Mouse (Mus musculus) heart, postnatal 0 days (tissue): ENCODE data around the gene Sbds. TPM values are rescaled to one million over a fixed set of nuclear protein-coding genes. Genes with fewer than 3 reads are reported as not detected.

Source experiments
- ATAC-seq: fragments of 200-750 bp; cut with Nextera tagmentation; 2 replicates; pipeline ENCODE4 v1.8.0; 2017; ENCODE audit warnings: low read depth, moderate number of reproducible peaks, moderate library complexity; ENCODE audit not compliant: insufficient read depth
- DNase-seq: peaks from one replicate; pipeline ENCODE4 v3.0.0-alpha.2; 2016; ENCODE audit warnings: low spot score
- H3K27ac ChIP-seq: fragments of 300-500 bp; sonication (generic); 2 replicates; pipeline ENCODE4 v1.5.1; 2014; ENCODE audit warnings: low read depth, mild to moderate bottlenecking
- H3K27me3 ChIP-seq: fragments of 300-500 bp; sonication (generic); 2 replicates; pipeline ENCODE4 v1.6.1; 2014; ENCODE audit warnings: low read length, mixed read lengths; ENCODE audit not compliant: control insufficient read depth, insufficient read depth
- H3K36me3 ChIP-seq: fragments of 300-500 bp; sonication (generic); replicated peaks from 2 replicates; pipeline ENCODE4 v1.6.1; 2014; ENCODE audit warnings: low read length, mixed read lengths; ENCODE audit not compliant: control insufficient read depth, insufficient read depth
- H3K4me1 ChIP-seq: fragments of 300-500 bp; sonication (generic); 2 replicates; pipeline ENCODE4 v1.6.1; 2014; ENCODE audit warnings: antibody characterized with exemption; ENCODE audit not compliant: control insufficient read depth, insufficient read depth
- H3K4me2 ChIP-seq: fragments of 300-500 bp; sonication (generic); 2 replicates; pipeline ENCODE4 v1.6.1; 2014; ENCODE audit warnings: low read depth, mild to moderate bottlenecking, low read length, moderate library complexity
- H3K4me3 ChIP-seq: fragments of 300-500 bp; sonication (generic); 2 replicates; pipeline ENCODE4 v1.5.1; 2014; ENCODE audit warnings: low read depth, low read length
- H3K9ac ChIP-seq: fragments of 300-500 bp; sonication (generic); replicated peaks from 2 replicates; pipeline ENCODE4 v1.6.1; 2014; ENCODE audit warnings: low read depth, low read length, mixed read lengths
- H3K9me3 ChIP-seq: fragments of 300-500 bp; sonication (generic); replicated peaks from 2 replicates; pipeline ENCODE4 v1.6.1; 2016; ENCODE audit warnings: low read length; ENCODE audit not compliant: control insufficient read depth
- CTCF ChIP-seq: IDR thresholded peaks from 2 replicates; pipeline ENCODE4 v1.5.1; 2016; ENCODE audit warnings: antibody characterized with exemption, control low read depth, low read depth
- EP300 ChIP-seq: IDR thresholded peaks from 2 replicates; pipeline ENCODE4 v1.6.1; 2016; ENCODE audit warnings: antibody characterized with exemption, low read depth
- WGBS: fragments of 180-500 bp; shearing (Covaris S2); extraction: QIAGEN DNeasy Blood & Tissue Kit; methylation state at CpG from one replicate; pipeline ENCODE4 v1.1.7; 2014; 5-methylcytosine and 5-hydroxymethylcytosine counted together
- polyA plus RNA-seq: library from polyadenylated mRNA; unstranded; fragments of >200 nt; fragmentation: Nextera tagmentation; extraction: Ambion mirVana; gene quantifications from 2 replicates; pipeline ENCODE4 v1.2.1, GENCODE M21; 2015
- total RNA-seq: library from RNA; depleted of rRNA; stranded (reverse); fragments of >200 nt; gene quantifications from 2 replicates; pipeline ENCODE4 v1.2.3, GENCODE M21; 2014; ENCODE audit warnings: low replicate concordance

Sbds gene
- total and polyA plus RNA-seq, 2 experiments from 2014 or later: 15.7 to 57.6 TPM

DNA sequence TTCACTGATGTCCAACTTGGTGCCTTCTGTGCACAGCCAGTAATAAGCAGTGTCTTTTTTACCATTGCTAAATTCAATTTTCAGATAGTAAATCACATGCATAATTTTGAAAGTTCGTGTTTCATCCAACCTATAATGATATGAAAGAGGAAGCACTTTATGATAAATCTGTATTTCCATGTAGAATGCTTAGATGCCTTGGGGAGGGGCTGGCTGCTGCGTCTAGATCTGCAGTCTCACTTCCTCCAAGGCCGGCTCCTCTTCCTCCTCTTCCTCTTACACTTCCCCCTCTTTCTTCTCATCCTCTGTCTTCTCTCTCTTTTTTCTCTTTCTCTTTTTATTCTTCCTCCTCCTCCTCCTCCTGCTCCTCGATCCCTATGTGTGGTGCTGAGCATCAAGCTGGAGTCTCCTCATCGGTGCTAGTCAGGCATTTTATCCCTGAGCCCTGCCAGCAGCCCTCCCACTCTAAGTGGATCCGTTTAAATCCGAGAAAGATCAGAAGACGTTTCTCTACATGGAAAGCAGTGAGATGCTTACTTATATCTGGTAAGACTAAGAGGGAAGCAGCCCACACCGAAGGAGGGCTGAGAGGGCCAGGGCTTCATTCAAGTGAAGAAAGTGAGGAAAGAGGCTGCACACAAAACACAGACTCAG is 27.9 kb upstream of the Sbds start:
- Histone ChIP-seq H3K4me2 (no peak overlapping the region), H3K36me3 (peaks cover 53% of the 10 kb centered on the region), H3K9me3 (no peaks in the 10 kb centered on the region), H3K27ac (no peak overlapping the region), H3K4me3 (no peak overlapping the region), H3K9ac (no peak overlapping the region), H3K27me3 (no peaks in the 10 kb centered on the region), H3K4me1 (no peaks in the 10 kb centered on the region)
- DNase-seq: no peak
- ATAC-seq: no peak
- 90% methylated on average over 9 of the region's 9 CpGs for WGBS
- TF ChIP-seq EP300: no peak
- no peak for TF ChIP-seq CTCF

DNA sequence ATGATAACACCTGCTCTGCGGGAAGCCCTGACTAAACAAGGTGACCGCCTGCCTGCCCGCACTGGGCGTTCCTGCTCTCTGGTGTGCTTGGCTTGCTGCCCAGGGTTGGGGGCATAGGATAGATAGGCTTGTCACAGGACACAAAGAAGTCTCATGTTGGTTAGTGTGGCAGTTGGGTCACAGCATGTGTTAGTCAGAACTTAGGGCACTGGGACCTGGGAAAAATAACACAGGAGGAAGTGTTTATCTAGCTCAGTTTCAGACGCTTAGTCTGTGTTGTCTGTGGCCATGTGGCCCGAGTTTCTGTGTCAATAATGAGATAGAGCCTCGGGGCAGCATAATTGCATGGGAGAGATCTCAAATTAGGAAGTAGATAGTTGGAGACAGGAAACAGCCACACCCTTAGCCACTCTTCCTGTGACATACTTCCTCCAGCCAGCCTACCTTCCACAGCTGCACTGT is 22.7 kb upstream of the Sbds start:
- 39% methylated on average over 7 of the region's 7 CpGs for WGBS
- no peak overlapping the region for H3K9ac ChIP-seq
- H3K4me3 ChIP-seq: no peak overlapping the region
- no peaks in the 10 kb centered on the region for H3K27me3 ChIP-seq
- ATAC-seq: peak; percentile 51; the same call in 1 of the 2 replicates
- no peak overlapping the region for H3K27ac ChIP-seq
- H3K4me2 ChIP-seq: no peak overlapping the region
- H3K36me3 ChIP-seq: peaks cover 46% of the 10 kb centered on the region; the same call in 1 of the 2 replicates
- no peaks in the 10 kb centered on the region for H3K4me1 ChIP-seq
- H3K9me3 ChIP-seq: no peaks in the 10 kb centered on the region
- TF ChIP-seq CTCF (no peak), EP300 (no peak)
- no peak for DNase-seq

DNA sequence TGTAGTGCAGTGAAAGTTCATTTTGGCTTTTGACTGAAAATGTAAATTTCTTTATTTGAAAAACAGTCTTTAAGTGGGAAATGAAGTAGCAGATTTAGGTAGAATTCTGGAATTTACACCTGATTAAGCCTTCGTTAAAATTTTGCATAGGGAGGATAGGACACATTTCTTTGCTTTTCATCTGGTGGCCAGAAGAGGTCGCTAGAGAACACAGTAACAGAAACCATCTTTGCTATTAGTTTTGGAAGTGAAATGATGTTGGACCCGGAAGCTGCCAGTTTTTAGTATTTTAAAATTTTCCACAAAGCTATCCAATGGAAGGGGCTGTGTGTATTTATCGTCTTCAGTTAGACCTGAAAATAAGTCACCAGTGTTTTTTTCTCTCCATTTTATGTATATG is 20.2 kb upstream of the Sbds start:
- WGBS: 44% methylated on average over 4 of the region's 4 CpGs
- H3K36me3 ChIP-seq: peaks cover 56% of the 10 kb centered on the region

DNA sequence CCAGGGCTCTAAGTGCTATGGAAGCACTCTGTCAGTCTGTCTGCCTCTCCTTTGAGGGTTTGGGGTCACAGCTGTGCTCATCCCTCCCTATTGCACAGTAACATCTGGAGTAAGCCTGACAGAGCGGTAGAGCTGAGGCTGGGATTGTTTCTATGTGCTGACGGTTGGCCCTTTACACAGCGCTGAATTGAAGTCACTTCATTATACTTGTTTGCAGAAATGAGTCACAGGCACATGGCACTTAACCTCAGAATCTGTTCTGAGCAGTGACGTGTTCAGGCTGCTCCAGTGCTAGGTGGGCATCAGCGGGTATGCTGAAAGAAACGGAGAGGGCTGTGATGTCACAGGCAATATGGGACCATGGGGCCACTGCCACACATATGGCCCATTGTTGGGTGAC is 17.7 kb upstream of the Sbds start:
- Histone ChIP-seq H3K36me3 (peaks cover 47% of the 10 kb centered on the region), H3K27ac (no peak overlapping the region), H3K9ac (no peak overlapping the region), H3K9me3 (no peaks in the 10 kb centered on the region), H3K4me2 (no peak overlapping the region), H3K27me3 (no peaks in the 10 kb centered on the region), H3K4me3 (no peak overlapping the region), H3K4me1 (no peaks in the 10 kb centered on the region)
- 87% methylated on average over 6 of the region's 6 CpGs for WGBS
- no peak for ATAC-seq
- DNase-seq: no peak
- no peak for TF ChIP-seq EP300
- no peak for TF ChIP-seq CTCF

More for the DNA sequence above, 20.2 kb upstream of the Sbds start:
- Histone ChIP-seq H3K4me2 (no peak overlapping the region), H3K9me3 (no peaks in the 10 kb centered on the region), H3K4me1 (no peaks in the 10 kb centered on the region), H3K9ac (no peak overlapping the region), H3K27me3 (no peaks in the 10 kb centered on the region), H3K27ac (no peak overlapping the region), H3K4me3 (no peak overlapping the region)
- no peak for TF ChIP-seq EP300
- peak; percentile 72 for TF ChIP-seq CTCF
- DNase-seq: no peak
- no peak for ATAC-seq

DNA sequence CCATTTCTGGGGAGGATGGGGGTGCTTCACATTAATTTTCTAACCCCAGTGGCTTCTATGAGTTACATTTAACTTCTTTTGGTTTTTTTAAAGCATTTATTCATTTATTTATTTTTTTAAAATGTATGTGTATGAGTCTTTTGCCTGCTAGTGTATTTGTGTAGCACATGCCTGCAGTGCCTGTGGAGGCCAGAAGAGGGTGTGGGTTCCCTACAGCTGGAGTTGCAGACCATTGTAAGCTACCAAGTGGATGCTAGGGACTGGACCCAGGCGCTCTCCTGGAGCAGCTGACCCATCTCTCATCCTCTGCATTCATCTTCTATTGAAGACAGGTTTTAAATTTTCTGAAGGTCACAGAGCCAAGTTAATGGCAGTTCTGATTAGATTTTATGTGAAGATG is 17.0 kb upstream of the Sbds start:
- H3K9me3 ChIP-seq: no peaks in the 10 kb centered on the region
- no peak overlapping the region for H3K27ac ChIP-seq
- H3K4me1 ChIP-seq: no peaks in the 10 kb centered on the region
- TF ChIP-seq EP300: no peak
- peak; percentile 15; the same call in 1 of the 2 replicates for TF ChIP-seq CTCF
- H3K27me3 ChIP-seq: no peaks in the 10 kb centered on the region
- no peak overlapping the region for H3K9ac ChIP-seq
- no peak overlapping the region for H3K4me2 ChIP-seq
- DNase-seq: no peak
- peaks cover 53% of the 10 kb centered on the region for H3K36me3 ChIP-seq
- no peak for ATAC-seq
- no peak overlapping the region for H3K4me3 ChIP-seq
- 97% methylated on average over 1 of the region's 1 CpGs for WGBS

DNA sequence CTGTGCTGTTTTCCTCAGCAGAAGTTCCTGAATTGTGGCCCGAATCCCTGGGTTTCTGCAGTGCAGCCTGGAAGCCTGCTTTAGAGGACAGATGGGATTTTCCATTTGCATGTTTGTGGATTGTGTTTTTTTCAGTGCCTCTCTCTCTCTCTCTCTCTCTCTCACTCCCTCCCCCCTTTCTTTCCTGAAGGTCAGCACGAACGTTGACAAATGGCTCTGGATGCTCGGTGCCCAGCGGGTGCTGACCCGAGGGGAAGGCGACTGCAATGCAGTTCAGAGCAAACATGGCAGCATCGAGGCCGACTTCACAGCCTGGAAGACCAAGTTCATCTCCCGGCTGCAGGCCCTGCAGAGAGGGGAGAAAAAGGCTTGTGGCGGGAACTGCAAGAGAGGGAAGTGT is 13.6 kb upstream of the Sbds start:
- ATAC-seq (no peak), DNase-seq (no peak)
- Histone ChIP-seq H3K4me3 (no peak overlapping the region), H3K4me1 (no peaks in the 10 kb centered on the region), H3K9me3 (no peaks in the 10 kb centered on the region), H3K9ac (no peak overlapping the region), H3K4me2 (no peak overlapping the region), H3K36me3 (peaks cover 44% of the 10 kb centered on the region), H3K27ac (no peak overlapping the region), H3K27me3 (no peaks in the 10 kb centered on the region)
- WGBS: 72% methylated on average over 11 of the region's 11 CpGs
- TF ChIP-seq CTCF (no peak), EP300 (no peak)
